Mouse (Mus musculus) small intestine, adult 2 months (tissue): Measurements from ENCODE around the gene Mylk3.

Experiments
- CTCF ChIP-seq: fragments of 200-500 bp; IDR thresholded peaks from 2 replicates; pipeline ENCODE4 v1.5.1; 2012; ENCODE audit warnings: low read depth, mild to moderate bottlenecking, control low read depth, inconsistent platforms, low read length, moderate library complexity, mixed read lengths; ENCODE audit not compliant: insufficient replicate concordance, insufficient read length; ENCODE audit errors: extremely low read depth
- POLR2A ChIP-seq: fragments of 200-500 bp; IDR thresholded peaks from 2 replicates; pipeline ENCODE4 v1.6.1; 2012; ENCODE audit warnings: low read depth, mild to moderate bottlenecking, control low read depth, inconsistent platforms, low read length, moderate library complexity

GRCm38 (mm10) chr8:85286846-85287245 lies 99.3 kb downstream of the Mylk3 start:
- TF ChIP-seq CTCF = no peak
- TF ChIP-seq POLR2A = no peak
